Mouse (Mus musculus): Measurements from ENCODE around the gene Zfyve26.

DNA sequence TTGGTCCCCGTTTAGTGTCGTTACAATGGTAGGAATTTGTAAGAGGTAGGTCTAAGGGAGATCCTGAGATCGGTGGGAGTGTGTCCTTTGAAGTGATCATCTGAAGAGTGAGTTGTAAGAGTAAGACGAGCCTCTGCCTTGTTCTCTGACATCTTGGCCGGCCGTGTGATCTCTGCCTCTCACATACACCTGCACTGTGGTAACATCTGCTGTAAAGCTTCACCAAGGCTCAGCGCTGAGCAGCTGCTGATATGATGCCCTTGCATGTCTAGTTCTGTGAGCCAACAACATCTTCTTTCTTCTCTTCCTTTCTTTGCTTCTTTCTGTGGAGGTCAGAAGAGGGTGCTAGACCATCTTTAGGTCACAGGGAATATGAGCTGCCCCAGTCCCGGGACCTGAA is 42.7 kb upstream of the Zfyve26 start:
- no peak for TF ChIP-seq EP300 (IDR thresholded peaks at IDR 0.05; ENCODE audit: low read depth)
- no peak for TF ChIP-seq CTCF (IDR thresholded peaks at IDR 0.05; ENCODE audit: low read depth)

All from liver, postnatal 0 days (tissue).